In genomic region chr12:85175926-85176845, GRCm38 (mm10) we compare ENCODE assay signal across 8 mouse cellular contexts. TPM values are rescaled to one million over a fixed set of nuclear protein-coding genes. Genes with fewer than 3 reads are reported as not detected.
DNase-seq lines count a peak whose midpoint lies in the region; ATAC-seq lines count a peak whose summit lies in the region.

No protein-coding gene starts in this region.

- peak; percentile 92 for ATAC-seq in forebrain, embryonic 14.5 days
- peak; percentile 85 for ATAC-seq in neural tube, embryonic 11.5 days (ENCODE audit: insufficient read depth, low FRiP score, low TSS enrichment)

- H3K4me1 ChIP-seq in forebrain, embryonic 14.5 days (ENCODE audit: control insufficient read depth, insufficient read depth, low read length): peaks cover 28% of the 10 kb centered on the region
- H3K4me1 ChIP-seq in neural tube, embryonic 11.5 days (ENCODE audit: control insufficient read depth, insufficient read depth, low read length): peaks cover 25% of the 10 kb centered on the region

- 13% methylated on average over 11 of the region's 11 CpGs for WGBS in forebrain, embryonic 14.5 days
- 14% methylated on average over 11 of the region's 11 CpGs for WGBS in neural tube, embryonic 11.5 days

- peak; percentile 84 to 91 for DNase-seq in cerebellum, postnatal 10 days
- no peak for DNase-seq in cerebellum, adult 11-12 months
- DNase-seq in 416B (ENCODE audit: low read depth): peak; percentile 14
- DNase-seq in forebrain, embryonic 14.5 days (ENCODE audit: low spot score): peak; percentile 90
- DNase-seq in kidney, postnatal 4 days: peak; percentile 70 to 77
- peak; percentile 75 for DNase-seq in neural tube, embryonic 11.5 days (ENCODE audit: low spot score)
- no peak for DNase-seq in spleen, adult 12 weeks (ENCODE audit: low spot score)
- DNase-seq in thymus, postnatal 10 days (ENCODE audit: low spot score in 2 of 2): no peak

- H3K36me3 ChIP-seq in forebrain, embryonic 14.5 days (ENCODE audit: control insufficient read depth, insufficient read depth, low read length): no peaks in the 10 kb centered on the region
- no peaks in the 10 kb centered on the region for H3K36me3 ChIP-seq in neural tube, embryonic 11.5 days (ENCODE audit: control insufficient read depth, insufficient read depth, low read length)

- H3K9me3 ChIP-seq in forebrain, embryonic 14.5 days (replicated peaks; ENCODE audit: control insufficient read depth, low read length): no peaks in the 10 kb centered on the region
- H3K9me3 ChIP-seq in neural tube, embryonic 11.5 days (ENCODE audit: control insufficient read depth, low read length): no peaks in the 10 kb centered on the region

- peak overlapping the region; percentile 58 for H3K4me2 ChIP-seq in forebrain, embryonic 14.5 days (ENCODE audit: low read length)
- H3K4me2 ChIP-seq in neural tube, embryonic 11.5 days (ENCODE audit: low read depth): peak overlapping the region; percentile 40

- peak overlapping the region; percentile 67 for H3K27ac ChIP-seq in forebrain, embryonic 14.5 days (ENCODE audit: low read depth, low read length)
- H3K27ac ChIP-seq in neural tube, embryonic 11.5 days (ENCODE audit: low read depth, low read length): no peak overlapping the region

- peak overlapping the region; percentile 54 for H3K9ac ChIP-seq in forebrain, embryonic 14.5 days (ENCODE audit: low read length)
- H3K9ac ChIP-seq in neural tube, embryonic 11.5 days (ENCODE audit: low read length): peak overlapping the region; percentile 36

- H3K4me3 ChIP-seq in forebrain, embryonic 14.5 days (ENCODE audit: low read depth, low read length): peak overlapping the region; percentile 29; the same call in 1 of the 2 replicates
- H3K4me3 ChIP-seq in neural tube, embryonic 11.5 days (ENCODE audit: low read depth, low read length): peak overlapping the region; percentile 17

- H3K27me3 ChIP-seq in forebrain, embryonic 14.5 days (replicated peaks; ENCODE audit: control insufficient read depth, insufficient read depth, low read length): no peaks in the 10 kb centered on the region
- peaks cover 13% of the 10 kb centered on the region for H3K27me3 ChIP-seq in neural tube, embryonic 11.5 days (ENCODE audit: control insufficient read depth, insufficient read depth, low read length)

RNA-seq across cellular contexts. Expression of gene Pgf, which starts 1.4 kb away (rescaled TPM):
- 6.7 and 7.2 TPM in 2 replicates for polyA plus RNA-seq in forebrain, embryonic 14.5 days (2014; fragmentation: Nextera tagmentation; extraction: Ambion mirVana)
- 7.1 and 9.0 TPM in 2 replicates for polyA plus RNA-seq in neural tube, embryonic 11.5 days (2014; fragmentation: Nextera tagmentation; extraction: Ambion mirVana)

RNA-seq across cellular contexts. Expression of gene Rps6kl1, which starts 25.1 kb away (rescaled TPM):
- polyA plus RNA-seq in forebrain, embryonic 14.5 days (2014; fragmentation: Nextera tagmentation; extraction: Ambion mirVana): 11.7 and 16.6 TPM in 2 replicates
- 5.3 and 6.7 TPM in 2 replicates for polyA plus RNA-seq in neural tube, embryonic 11.5 days (2014; fragmentation: Nextera tagmentation; extraction: Ambion mirVana)

RNA-seq across cellular contexts. Expression of gene Eif2b2, which starts 43.1 kb away (rescaled TPM):
- polyA plus RNA-seq in forebrain, embryonic 14.5 days (2014; fragmentation: Nextera tagmentation; extraction: Ambion mirVana): 95.5 and 102 TPM in 2 replicates
- polyA plus RNA-seq in neural tube, embryonic 11.5 days (2014; fragmentation: Nextera tagmentation; extraction: Ambion mirVana): 104 and 111 TPM in 2 replicates

Comparison
In these comparisons a context has a peak if more than half of its experiments do, and no peak if none do; other contexts are left out.
1. DNase-seq: peak in cerebellum, postnatal 10 days (2 of 2), 416B (single experiment), forebrain, embryonic 14.5 days (single experiment), kidney, postnatal 4 days (2 of 2) and neural tube, embryonic 11.5 days (single experiment); none in cerebellum, adult 11-12 months (single experiment), spleen, adult 12 weeks (single experiment) and thymus, postnatal 10 days (0 of 2).